Mouse (Mus musculus) thymus, postnatal 10 days (tissue): ENCODE results near the gene 1600014C23Rik.

Source experiments
- DNase-seq, 2 experiments: peaks; one replicate each; pipeline ENCODE4 v3.0.0; 2021; ENCODE audit warnings: low spot score in 2 of 2

Gene 1600014C23Rik

DNA sequence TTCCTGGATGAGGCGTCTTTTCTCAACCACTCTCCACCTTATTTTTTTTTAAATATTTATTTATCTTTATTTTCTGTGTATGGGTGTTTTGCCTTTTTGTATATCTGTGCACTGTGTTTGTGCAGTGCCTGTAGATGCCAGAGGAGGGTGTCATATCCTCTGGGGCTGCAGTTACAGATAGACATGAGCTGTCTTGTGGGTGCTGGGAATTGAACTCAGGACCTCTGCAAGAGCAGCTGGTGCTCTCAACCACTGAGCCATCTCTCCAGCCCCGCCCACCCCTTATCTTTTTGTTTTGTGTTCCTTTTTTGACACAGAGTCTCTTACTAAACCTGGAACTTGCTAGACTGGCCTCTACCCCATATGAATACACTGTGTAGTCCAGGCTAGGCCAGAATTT lies 6.2 kb downstream of the 1600014C23Rik start:
- no peak for DNase-seq

DNA sequence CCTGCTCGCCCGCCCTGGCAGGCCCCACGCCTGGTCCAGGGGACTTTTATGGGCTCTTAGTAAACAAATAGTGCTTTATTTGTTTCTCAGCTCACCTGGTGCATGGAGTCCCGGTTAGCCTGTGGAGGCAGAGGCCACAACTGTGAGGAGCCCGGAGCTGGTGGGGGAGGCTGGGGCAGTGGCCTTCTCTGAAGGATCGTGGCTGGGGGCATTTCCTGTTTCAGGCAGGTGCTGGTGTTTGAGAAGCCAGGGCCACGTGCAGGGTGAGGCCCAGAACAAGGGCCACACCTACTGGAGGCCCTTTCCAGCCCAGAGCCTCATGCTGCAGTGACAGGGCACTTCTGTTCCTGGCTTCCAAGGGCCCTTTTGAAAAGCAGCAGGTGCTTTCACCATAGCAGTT lies 7.4 kb downstream of the 1600014C23Rik start:
- DNase-seq = no peak

- DNase-seq = no peak
Measured at GRCm38 (mm10) chr17:45724574-45724921, 9.1 kb downstream of the 1600014C23Rik start.

DNA sequence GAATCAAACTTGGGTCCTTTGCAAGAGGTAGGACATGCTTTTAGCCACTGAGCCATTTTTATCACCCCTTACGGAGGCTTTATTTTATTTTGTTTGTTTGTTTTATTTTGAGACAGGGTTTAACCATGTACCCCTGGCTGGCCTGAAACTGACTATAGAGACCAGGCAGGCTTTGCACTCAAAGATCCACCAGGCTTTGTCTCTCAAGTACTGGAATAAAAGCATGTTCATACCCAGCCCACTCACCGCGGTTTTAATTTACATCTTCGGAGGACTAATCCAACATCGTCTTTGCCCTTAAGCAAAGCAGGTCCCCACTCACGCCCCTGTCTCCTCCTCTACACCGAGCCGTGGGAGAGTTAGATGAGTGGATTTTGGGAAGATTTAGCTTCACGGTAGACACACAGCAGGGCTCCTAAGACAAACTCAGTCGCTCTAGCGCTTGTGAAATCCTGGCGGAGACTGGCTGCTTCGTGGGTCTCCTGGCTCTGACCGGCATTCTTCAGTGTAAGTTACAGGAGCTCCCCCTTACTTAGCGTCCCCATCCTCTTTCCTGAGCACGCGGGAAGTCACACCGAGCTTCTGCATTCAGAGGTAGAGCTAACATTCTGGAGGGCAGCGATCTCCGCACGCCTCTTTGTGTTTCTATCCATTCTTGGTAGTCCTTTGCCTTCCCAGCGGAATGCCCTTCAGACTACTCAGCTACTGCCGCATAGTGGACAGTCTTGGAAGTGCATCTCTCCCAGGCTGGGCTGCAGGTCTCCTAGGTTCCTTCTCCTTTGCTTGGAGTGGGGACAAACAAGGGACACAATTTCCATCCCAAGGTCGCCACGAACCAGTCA lies 9.7 kb downstream of the 1600014C23Rik start:
- peak; percentile 31 to 76 for DNase-seq

DNA sequence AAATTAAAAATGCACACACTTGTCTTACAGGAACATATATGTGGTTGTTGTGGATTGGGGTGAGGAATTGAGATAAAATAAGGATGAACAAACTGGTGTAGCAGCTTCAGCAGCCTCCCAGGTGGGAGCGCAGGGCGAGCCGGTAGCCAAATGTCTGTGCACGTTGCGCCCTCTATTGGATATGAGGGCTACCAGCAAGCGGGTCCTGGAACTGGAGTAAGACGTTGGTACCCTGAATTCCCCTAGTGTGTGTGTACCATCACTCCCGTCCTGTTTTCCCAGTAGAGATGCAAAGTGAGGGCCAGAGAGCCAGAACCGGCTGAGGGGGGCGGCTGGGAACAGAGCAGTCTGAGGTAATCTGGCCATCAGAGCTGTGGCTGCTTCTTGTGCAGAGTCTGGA lies 15.3 kb downstream of the 1600014C23Rik start:
- peak; percentile 60 to 77 for DNase-seq

DNA sequence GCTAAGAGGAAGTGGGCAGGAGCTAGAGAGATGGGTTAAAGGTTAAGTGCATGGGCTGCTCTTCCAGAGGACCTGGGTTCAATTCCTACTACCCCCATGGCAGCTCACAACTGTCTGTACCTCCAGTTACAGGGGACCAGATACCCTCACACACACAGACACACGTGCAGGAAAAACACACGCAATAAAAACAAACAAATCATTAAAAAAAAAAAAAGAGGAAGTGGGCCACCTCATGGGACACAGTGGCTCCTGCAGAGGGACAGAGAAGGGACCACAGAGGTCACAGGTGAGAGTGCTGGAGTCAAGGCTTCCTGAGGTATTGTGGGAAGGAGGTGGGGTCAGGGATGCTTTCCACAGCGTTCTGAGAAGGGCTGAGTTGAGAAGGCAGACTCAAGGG lies 22.1 kb downstream of the 1600014C23Rik start:
- DNase-seq = no peak

- DNase-seq = no peak
Measured at GRCm38 (mm10) chr17:45710407-45710806, 23.2 kb downstream of the 1600014C23Rik start.

- DNase-seq = no peak
Measured at GRCm38 (mm10) chr17:45709829-45710228, 23.8 kb downstream of the 1600014C23Rik start.

GRCm38 (mm10) chr17:45708179-45708578 lies 25.5 kb downstream of the 1600014C23Rik start:
- no peak for DNase-seq

DNA sequence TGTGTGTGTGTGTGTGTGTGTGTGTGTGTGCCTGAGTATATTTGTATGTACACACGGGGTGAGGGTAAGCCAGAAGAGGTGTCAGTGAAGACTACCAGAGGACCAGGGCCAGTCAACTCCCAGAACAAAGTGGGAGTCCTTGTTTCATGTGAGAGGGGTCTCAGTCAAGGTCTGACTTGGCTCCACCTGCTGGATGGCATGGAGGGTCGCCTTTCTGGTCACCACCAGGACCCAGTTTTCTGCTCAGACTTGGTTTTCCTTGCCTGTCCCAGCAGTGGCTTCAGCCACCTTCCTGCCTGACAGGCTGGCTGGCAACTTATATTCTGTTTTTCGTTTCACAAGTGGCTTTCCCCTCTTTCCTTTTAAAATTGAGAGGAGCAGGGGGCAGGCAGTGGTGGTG lies 26.3 kb downstream of the 1600014C23Rik start:
- DNase-seq = no peak

DNA sequence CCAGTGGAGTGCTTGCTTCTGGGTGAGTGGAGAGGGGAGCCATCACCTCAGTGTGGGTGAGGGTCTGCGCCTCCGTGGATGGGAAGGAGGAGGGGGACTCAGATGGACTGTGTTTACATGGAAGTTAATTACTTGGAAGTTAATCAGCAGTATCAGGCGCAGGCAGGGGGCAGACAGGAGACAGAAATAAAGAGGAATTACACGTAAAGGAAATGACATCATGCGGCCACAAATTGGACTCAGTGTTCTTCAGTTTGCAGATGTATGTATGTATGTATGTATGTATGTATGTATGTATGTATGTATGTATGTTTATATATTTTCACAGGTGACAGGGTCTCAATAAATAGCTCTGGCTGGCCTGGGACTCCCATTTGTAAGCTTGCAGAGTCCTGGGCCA lies 26.8 kb downstream of the 1600014C23Rik start:
- no peak for DNase-seq

DNA sequence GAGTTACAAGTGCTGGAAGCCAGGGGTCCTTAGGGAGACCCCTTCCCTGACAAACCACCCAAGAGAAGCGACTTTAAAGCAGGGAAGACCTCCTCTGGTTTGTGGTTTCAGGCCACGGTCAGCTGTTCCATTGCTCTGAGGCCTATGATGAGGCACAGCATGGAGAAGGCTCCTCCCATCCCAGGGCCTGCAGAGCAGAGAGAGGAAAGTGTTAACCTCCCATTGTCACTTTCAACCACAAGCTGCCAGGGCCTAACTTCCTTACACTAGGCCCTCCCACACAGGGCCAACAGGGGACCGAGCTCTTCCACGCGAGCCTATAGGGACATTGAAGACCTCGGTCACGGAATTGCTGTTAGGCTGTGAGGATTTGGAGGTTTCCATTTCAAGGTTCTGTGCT lies 30.5 kb downstream of the 1600014C23Rik start:
- no peak for DNase-seq

DNA sequence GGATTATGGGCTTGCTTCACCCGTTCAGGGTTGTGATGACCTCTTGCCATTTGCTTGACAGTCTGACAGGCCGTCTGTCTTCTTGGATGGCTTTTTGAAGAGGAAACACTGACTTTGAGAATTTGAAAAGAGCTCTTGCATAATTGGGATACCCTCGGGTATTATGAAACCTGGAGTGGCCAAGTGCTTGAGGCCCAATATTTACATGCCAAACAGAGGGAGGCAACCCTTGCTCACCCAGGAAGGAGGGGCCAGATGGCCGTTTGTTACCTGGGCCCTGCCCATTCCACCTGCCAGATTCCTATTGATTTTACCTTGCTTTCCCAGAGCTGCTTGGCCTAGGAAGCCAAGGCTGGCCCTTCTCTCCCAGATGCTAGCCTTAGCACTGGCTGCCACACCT lies 31.4 kb downstream of the 1600014C23Rik start:
- no peak for DNase-seq

DNA sequence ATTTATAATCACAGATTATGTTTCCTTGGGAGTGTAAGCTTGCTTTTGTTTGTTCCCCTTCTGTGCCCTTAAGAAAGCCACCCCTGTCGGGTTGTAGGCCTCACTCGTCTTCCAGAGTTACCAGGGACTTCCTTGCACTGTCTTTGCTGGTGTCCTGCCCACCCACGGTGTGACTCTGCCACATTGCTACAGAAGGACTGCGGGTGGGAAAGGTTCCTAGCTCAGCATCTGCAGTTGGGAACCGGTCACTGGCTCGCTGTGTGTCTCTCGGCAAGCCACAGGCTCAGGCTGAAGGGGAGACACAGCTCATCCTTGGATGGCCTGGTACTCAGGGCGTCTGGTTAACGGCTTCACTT lies 32.4 kb downstream of the 1600014C23Rik start:
- DNase-seq = no peak

DNA sequence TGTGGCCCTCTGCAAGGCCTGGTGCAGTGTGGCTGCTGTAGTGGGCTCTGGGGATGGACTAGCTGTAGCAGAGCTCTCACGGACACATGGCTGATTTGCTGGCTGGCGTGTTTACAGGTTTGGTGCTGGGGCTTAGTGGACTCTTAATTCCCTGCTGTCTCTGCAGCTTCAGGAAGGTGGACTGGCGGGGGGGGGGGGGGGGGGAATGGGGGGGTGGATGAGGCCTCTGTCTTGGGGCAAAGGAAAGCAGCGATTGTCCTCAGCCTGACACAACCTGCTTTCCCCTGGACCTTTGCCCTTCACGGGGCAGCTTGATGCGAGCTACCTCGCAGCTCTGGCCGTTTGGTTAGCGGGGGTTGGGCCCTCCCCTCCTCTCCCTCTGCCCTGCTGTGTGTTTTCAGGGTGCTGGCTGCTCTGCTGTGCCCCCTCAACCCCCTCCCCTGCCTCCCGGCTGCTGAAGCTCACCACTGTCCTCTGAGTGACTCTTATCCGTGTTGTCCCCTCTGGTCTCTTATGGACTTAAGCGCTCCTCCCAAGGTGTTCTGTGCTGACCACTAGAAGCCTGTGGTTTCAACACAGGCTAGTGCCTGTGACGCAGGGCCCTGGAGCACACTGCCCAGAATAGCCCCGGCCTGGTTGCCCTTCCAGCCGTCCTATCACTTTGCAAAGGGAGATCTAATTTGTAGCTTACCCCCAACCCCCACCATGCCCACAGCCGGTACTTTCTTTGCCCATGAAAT lies 33.0 kb downstream of the 1600014C23Rik start:
- DNase-seq = no peak

DNA sequence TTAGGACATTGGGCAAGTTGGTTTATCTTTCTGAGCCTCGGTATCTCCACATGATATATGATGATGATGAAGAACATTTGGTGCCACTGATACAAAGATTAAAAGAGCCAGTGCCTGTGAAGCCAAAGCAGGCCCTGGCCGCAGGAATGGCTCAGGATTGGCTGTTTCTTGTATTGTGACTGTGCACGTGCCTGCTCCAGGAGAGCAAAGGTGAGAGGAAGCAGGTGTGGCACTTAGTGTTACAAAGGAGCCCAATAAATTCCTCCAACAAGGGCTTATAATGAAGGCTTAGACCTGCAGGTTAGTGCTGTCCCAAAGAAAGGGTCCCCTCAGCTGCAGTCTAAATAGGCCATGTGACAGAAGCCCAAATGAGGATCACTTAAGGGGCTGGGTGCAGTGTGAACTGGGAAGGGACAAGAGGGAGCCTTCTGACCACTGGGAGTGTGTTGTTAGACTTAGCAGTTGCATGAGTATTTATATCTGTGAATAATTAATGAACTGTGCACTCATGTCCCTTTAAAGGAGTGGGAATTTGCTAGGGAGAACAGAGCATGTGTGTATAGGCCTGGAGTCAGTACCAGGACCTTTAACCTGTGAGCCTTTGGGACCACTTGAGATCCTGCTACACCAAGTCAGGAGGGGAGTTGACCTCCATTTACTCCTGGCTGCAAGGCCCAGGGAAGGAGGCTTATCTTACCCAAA lies 34.5 kb downstream of the 1600014C23Rik start:
- no peak for DNase-seq

GRCm38 (mm10) chr17:45698368-45698767 lies 35.3 kb downstream of the 1600014C23Rik start:
- no peak for DNase-seq

GRCm38 (mm10) chr17:45696981-45697380 lies 36.7 kb downstream of the 1600014C23Rik start:
- DNase-seq = no peak

GRCm38 (mm10) chr17:45695227-45696120 lies 38.2 kb downstream of the 1600014C23Rik start:
- no peak for DNase-seq

- no peak for DNase-seq
Measured at GRCm38 (mm10) chr17:45693812-45694565, 39.7 kb downstream of the 1600014C23Rik start.

- no peak for DNase-seq
Measured at GRCm38 (mm10) chr17:45692159-45692558, 41.5 kb downstream of the 1600014C23Rik start.
